Comparison of ENCODE assay signal across 8 mouse cellular contexts in the genomic region with DNA sequence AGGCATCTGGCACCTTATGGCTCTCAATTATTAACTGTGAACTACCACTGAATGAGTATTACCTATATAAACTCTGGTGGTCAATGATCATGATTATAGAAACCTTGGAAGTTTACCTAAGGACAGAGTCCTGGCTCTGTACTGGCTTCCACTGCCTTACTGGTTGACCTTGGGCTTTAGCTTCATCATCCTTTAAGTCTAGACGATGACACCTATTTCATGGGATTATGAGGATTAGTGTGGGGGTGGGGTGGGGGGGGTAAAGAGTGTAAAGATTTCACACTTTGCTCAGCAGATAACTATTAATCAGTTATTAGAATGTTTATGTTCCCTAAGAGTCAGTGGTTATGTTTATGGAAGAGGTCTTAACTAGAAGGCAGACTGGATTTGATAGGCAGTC. TPM values are rescaled to one million over a fixed set of nuclear protein-coding genes. Genes with fewer than 3 reads are reported as not detected.
DNase-seq lines count a peak whose midpoint lies in the region; ATAC-seq lines count a peak whose summit lies in the region.

No protein-coding gene starts in this region.

- peak overlapping the region; percentile 88 for H3K9ac ChIP-seq in lung, embryonic 16.5 days (ENCODE audit: low read length)
- peak overlapping the region; percentile 89 for H3K9ac ChIP-seq in forebrain, embryonic 11.5 days (ENCODE audit: low read length)
- H3K9ac ChIP-seq in limb, embryonic 11.5 days (ENCODE audit: low read length) = peak overlapping the region; percentile 76; the same call in 1 of the 2 replicates
- peak overlapping the region; percentile 64 for H3K9ac ChIP-seq in neural tube, embryonic 15.5 days (replicated peaks)

- no peak for ATAC-seq in lung, embryonic 16.5 days (ENCODE audit: low read depth)
- no peak; the same call in 1 of the 2 replicates for ATAC-seq in forebrain, embryonic 11.5 days (replicated peaks; ENCODE audit: low FRiP score)
- no peak for ATAC-seq in limb, embryonic 11.5 days (ENCODE audit: insufficient number of reproducible peaks, low FRiP score, low TSS enrichment, low read depth)
- ATAC-seq in neural tube, embryonic 15.5 days (ENCODE audit: low FRiP score) = peak; percentile 28

- H3K4me3 ChIP-seq in lung, embryonic 16.5 days (ENCODE audit: low read length) = peak overlapping the region; percentile 97
- H3K4me3 ChIP-seq in forebrain, embryonic 11.5 days (ENCODE audit: low read depth, low read length) = peak overlapping the region; percentile 90
- peak overlapping the region; percentile 63 for H3K4me3 ChIP-seq in limb, embryonic 11.5 days (ENCODE audit: low read depth, low read length)
- H3K4me3 ChIP-seq in neural tube, embryonic 15.5 days (replicated peaks) = peak overlapping the region; percentile 70

- H3K9me3 ChIP-seq in lung, embryonic 16.5 days (ENCODE audit: control insufficient read depth, low read length) = no peaks in the 10 kb centered on the region
- H3K9me3 ChIP-seq in forebrain, embryonic 11.5 days (ENCODE audit: control insufficient read depth, low read length) = no peaks in the 10 kb centered on the region
- no peaks in the 10 kb centered on the region for H3K9me3 ChIP-seq in limb, embryonic 11.5 days (ENCODE audit: control insufficient read depth, low read length)
- no peaks in the 10 kb centered on the region for H3K9me3 ChIP-seq in neural tube, embryonic 15.5 days (replicated peaks)

- H3K27me3 ChIP-seq in lung, embryonic 16.5 days (ENCODE audit: control insufficient read depth, insufficient read depth, low read depth, low read length) = no peaks in the 10 kb centered on the region
- no peaks in the 10 kb centered on the region for H3K27me3 ChIP-seq in forebrain, embryonic 11.5 days (ENCODE audit: control insufficient read depth, insufficient read depth, low read length)
- no peaks in the 10 kb centered on the region for H3K27me3 ChIP-seq in limb, embryonic 11.5 days (ENCODE audit: control insufficient read depth, insufficient read depth, low read length)
- no peaks in the 10 kb centered on the region for H3K27me3 ChIP-seq in neural tube, embryonic 15.5 days (replicated peaks)

- 40% methylated on average over 1 of the region's 1 CpGs for WGBS in lung, embryonic 16.5 days
- 48% methylated on average over 1 of the region's 1 CpGs for WGBS in forebrain, embryonic 11.5 days
- WGBS in limb, embryonic 11.5 days = 50% methylated on average over 1 of the region's 1 CpGs
- whole genome bisulfite sequencing in neural tube, embryonic 15.5 days = 52% methylated on average over 1 of the region's 1 CpGs

- H3K4me2 ChIP-seq in lung, embryonic 16.5 days (ENCODE audit: low read depth, low read length) = peak overlapping the region; percentile 91
- H3K4me2 ChIP-seq in forebrain, embryonic 11.5 days (ENCODE audit: low read depth, low read length, severe bottlenecking) = peak overlapping the region; percentile 92
- H3K4me2 ChIP-seq in limb, embryonic 11.5 days (ENCODE audit: low read depth, severe bottlenecking) = peak overlapping the region; percentile 92
- H3K4me2 ChIP-seq in neural tube, embryonic 15.5 days = peak overlapping the region; percentile 68

- peaks cover 9% of the 10 kb centered on the region; the same call in 1 of the 2 replicates for H3K36me3 ChIP-seq in lung, embryonic 16.5 days (ENCODE audit: control insufficient read depth, insufficient read depth, low read length)
- H3K36me3 ChIP-seq in forebrain, embryonic 11.5 days (ENCODE audit: control insufficient read depth, insufficient read depth, low read length) = no peaks in the 10 kb centered on the region; the same call in 1 of the 2 replicates
- H3K36me3 ChIP-seq in limb, embryonic 11.5 days (ENCODE audit: control insufficient read depth, insufficient read depth, low read length) = no peaks in the 10 kb centered on the region; the same call in 1 of the 2 replicates
- H3K36me3 ChIP-seq in neural tube, embryonic 15.5 days = peaks cover 12% of the 10 kb centered on the region

- DNase-seq in lung, postnatal 14 days = no peak
- DNase-seq in forebrain, embryonic 11.5 days (ENCODE audit: low spot score) = no peak
- DNase-seq in limb, embryonic 11.5 days (ENCODE audit: low spot score) = no peak
- no peak for DNase-seq in left cerebral cortex, adult 8-10 months (ENCODE audit: low spot score in 2 of 2)
- no peak for DNase-seq in cerebellum, postnatal 10 days
- DNase-seq in adrenal gland, adult 8-10 months = no peak

- peak overlapping the region; percentile 95 for H3K27ac ChIP-seq in lung, embryonic 16.5 days (ENCODE audit: low read length)
- H3K27ac ChIP-seq in forebrain, embryonic 11.5 days (ENCODE audit: low read depth, low read length) = peak overlapping the region; percentile 90
- no peak overlapping the region for H3K27ac ChIP-seq in limb, embryonic 11.5 days (replicated peaks; ENCODE audit: low read depth, low read length)
- peak overlapping the region; percentile 92 for H3K27ac ChIP-seq in neural tube, embryonic 15.5 days (replicated peaks)

- H3K4me1 ChIP-seq in lung, embryonic 16.5 days (replicated peaks; ENCODE audit: control insufficient read depth, insufficient read depth, low read length) = peaks cover 8% of the 10 kb centered on the region
- H3K4me1 ChIP-seq in forebrain, embryonic 11.5 days (replicated peaks; ENCODE audit: control insufficient read depth, insufficient read depth, low read length) = 0 out of 2 replicates have a peak, but pooled peaks cover 5% of the 10 kb centered on the region
- peaks cover 9% of the 10 kb centered on the region for H3K4me1 ChIP-seq in limb, embryonic 11.5 days (ENCODE audit: control insufficient read depth, insufficient read depth, low read length)
- H3K4me1 ChIP-seq in neural tube, embryonic 15.5 days = peaks cover 13% of the 10 kb centered on the region

RNA-seq across cellular contexts. Expression of a gene that starts 0.5 kb away (rescaled TPM):
- polyA plus RNA-seq in lung, embryonic 16.5 days (2015; fragmentation: Nextera tagmentation; extraction: Ambion mirVana) = 237 and 240 TPM in 2 replicates
- polyA plus RNA-seq in forebrain, embryonic 11.5 days (2014; fragmentation: Nextera tagmentation; extraction: Ambion mirVana) = 411 and 432 TPM in 2 replicates
- 409 and 417 TPM in 2 replicates for polyA plus RNA-seq in limb, embryonic 11.5 days (2014; fragmentation: Nextera tagmentation; extraction: Ambion mirVana)
- 261 and 275 TPM in 2 replicates for polyA plus RNA-seq in neural tube, embryonic 15.5 days (2015; fragmentation: Nextera tagmentation; extraction: Ambion mirVana)
- total RNA-seq in left cerebral cortex, adult 8-10 months (2022) = 100 to 1,000 TPM in 1 of 4 experiments, 10 to 100 TPM in 3; 89.2 to 103 (median 95.6) TPM
- total RNA-seq in adrenal gland, adult 8-10 months (2022) = 100 to 1,000 TPM; 129 to 168 (median 144) TPM

RNA-seq across cellular contexts. Expression of a gene that starts 7.6 kb away (rescaled TPM):
- 372 and 381 TPM in 2 replicates for polyA plus RNA-seq in lung, embryonic 16.5 days (2015; fragmentation: Nextera tagmentation; extraction: Ambion mirVana)
- 375 and 399 TPM in 2 replicates for polyA plus RNA-seq in forebrain, embryonic 11.5 days (2014; fragmentation: Nextera tagmentation; extraction: Ambion mirVana)
- 405 and 417 TPM in 2 replicates for polyA plus RNA-seq in limb, embryonic 11.5 days (2014; fragmentation: Nextera tagmentation; extraction: Ambion mirVana)
- 243 and 255 TPM in 2 replicates for polyA plus RNA-seq in neural tube, embryonic 15.5 days (2015; fragmentation: Nextera tagmentation; extraction: Ambion mirVana)
- 10 to 100 TPM; 32.2 to 47.5 (median 36.8) TPM for total RNA-seq in left cerebral cortex, adult 8-10 months (2022)
- total RNA-seq in adrenal gland, adult 8-10 months (2022) = 10 to 100 TPM; 84.5 to 100.0 (median 90.1) TPM

RNA-seq across cellular contexts. Expression of a gene that starts 7.9 kb away (rescaled TPM):
- 13.9 and 18.3 TPM in 2 replicates for polyA plus RNA-seq in lung, embryonic 16.5 days (2015; fragmentation: Nextera tagmentation; extraction: Ambion mirVana)
- polyA plus RNA-seq in forebrain, embryonic 11.5 days (2014; fragmentation: Nextera tagmentation; extraction: Ambion mirVana) = 5.8 and 6.4 TPM in 2 replicates
- 5.2 and 6.9 TPM in 2 replicates for polyA plus RNA-seq in limb, embryonic 11.5 days (2014; fragmentation: Nextera tagmentation; extraction: Ambion mirVana)
- 4.3 and 8.4 TPM in 2 replicates for polyA plus RNA-seq in neural tube, embryonic 15.5 days (2015; fragmentation: Nextera tagmentation; extraction: Ambion mirVana)
- 10 to 100 TPM; 11.1 to 24.0 (median 16.0) TPM for total RNA-seq in left cerebral cortex, adult 8-10 months (2022)
- 10 to 100 TPM; 44.3 to 72.0 (median 46.8) TPM for total RNA-seq in adrenal gland, adult 8-10 months (2022)

RNA-seq across cellular contexts. Expression of a gene that starts 17.5 kb away (rescaled TPM):
- polyA plus RNA-seq in lung, embryonic 16.5 days (2015; fragmentation: Nextera tagmentation; extraction: Ambion mirVana) = 10.8 and 12.0 TPM in 2 replicates
- 3.4 TPM in 2 replicates for polyA plus RNA-seq in forebrain, embryonic 11.5 days (2014; fragmentation: Nextera tagmentation; extraction: Ambion mirVana)
- polyA plus RNA-seq in limb, embryonic 11.5 days (2014; fragmentation: Nextera tagmentation; extraction: Ambion mirVana) = 1.6 and 2.5 TPM in 2 replicates
- polyA plus RNA-seq in neural tube, embryonic 15.5 days (2015; fragmentation: Nextera tagmentation; extraction: Ambion mirVana) = 3.2 and 5.3 TPM in 2 replicates
- 1 to 10 TPM; 3.9 to 6.6 (median 5.2) TPM for total RNA-seq in left cerebral cortex, adult 8-10 months (2022)
- total RNA-seq in adrenal gland, adult 8-10 months (2022) = 10 to 100 TPM; 14.8 to 29.9 (median 22.3) TPM

RNA-seq across cellular contexts. Expression of a gene that starts 18.0 kb away (rescaled TPM):
- 3.2 and 4.0 TPM in 2 replicates for polyA plus RNA-seq in lung, embryonic 16.5 days (2015; fragmentation: Nextera tagmentation; extraction: Ambion mirVana)
- 3.7 and 4.7 TPM in 2 replicates for polyA plus RNA-seq in forebrain, embryonic 11.5 days (2014; fragmentation: Nextera tagmentation; extraction: Ambion mirVana)
- polyA plus RNA-seq in limb, embryonic 11.5 days (2014; fragmentation: Nextera tagmentation; extraction: Ambion mirVana) = 2.7 and 4.0 TPM in 2 replicates
- polyA plus RNA-seq in neural tube, embryonic 15.5 days (2015; fragmentation: Nextera tagmentation; extraction: Ambion mirVana) = 9.5 and 9.7 TPM in 2 replicates
- total RNA-seq in left cerebral cortex, adult 8-10 months (2022) = 10 to 100 TPM; 63.0 to 78.1 (median 72.0) TPM
- total RNA-seq in adrenal gland, adult 8-10 months (2022) = 10 to 100 TPM; 36.9 to 43.0 (median 39.3) TPM
